Mouse (Mus musculus) embryonic fibroblast, embryonic 13.5 days (primary cell): ENCODE measurements at regions not wholly inside any gene's neighbourhood (a gene's known extent, or its start where the extent isn't known, plus 50 kb on each side); places are given as distances from the start of the nearest gene placed in this dataset.

Experiments used
- CTCF ChIP-seq: IDR thresholded peaks from 2 replicates; pipeline ENCODE4 v1.5.1; 2011; ENCODE audit warnings: mild to moderate bottlenecking, control low read depth, low read length, moderate library complexity, borderline replicate concordance; ENCODE audit not compliant: insufficient read depth
- POLR2A ChIP-seq: IDR thresholded peaks from 2 replicates; pipeline ENCODE4 v1.6.1; 2011; ENCODE audit warnings: low read depth, mild to moderate bottlenecking, control low read depth, low read length, moderate library complexity

DNA sequence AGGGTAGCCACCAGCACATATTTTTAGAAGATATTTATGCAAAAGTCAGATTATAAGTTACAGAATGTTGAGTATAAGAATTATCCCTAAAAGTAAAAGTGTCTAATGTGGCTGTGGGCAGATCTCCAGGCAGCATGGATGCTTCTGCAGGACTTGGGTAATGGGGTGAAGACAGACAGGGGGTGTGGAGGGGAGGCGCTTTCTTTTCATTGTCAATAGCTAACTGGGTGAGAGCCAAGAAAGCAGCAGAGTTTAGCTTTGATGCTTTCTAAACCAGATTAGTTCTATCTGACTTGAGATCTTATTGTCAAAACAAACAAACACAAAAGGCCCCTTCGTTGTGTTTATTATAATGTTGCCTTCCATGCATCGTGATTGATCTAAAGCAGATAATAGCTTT, 95.7 kb downstream of the Ankrd50 start:
- TF ChIP-seq CTCF (no peak), POLR2A (no peak)
